Mouse (Mus musculus) MEL (cell line): ENCODE data around the gene Adcy1. TPM values are rescaled to one million over a fixed set of nuclear protein-coding genes. Genes with fewer than 3 reads are reported as not detected.

Experiments used
- DNase-seq: peaks from one replicate; pipeline ENCODE4 v3.0.0; 2011; ENCODE audit warnings: low read depth, low spot score
- H3K27ac ChIP-seq: 2 replicates; pipeline ENCODE4 v1.5.1; 2012; ENCODE audit warnings: low read depth, mild to moderate bottlenecking, control low read depth, low read length, moderate library complexity; ENCODE audit not compliant: control insufficient read depth
- H3K27me3 ChIP-seq, 2 experiments: fragments of 150-350 bp in 1 of 2; sonication (generic) in 1 of 2; 2 replicates each; pipeline ENCODE4 v1.6.1; 2012; ENCODE audit warnings: low read length in 2 of 2, mild to moderate bottlenecking in 2 of 2, improper control_type of control experiment in 1 of 2, moderate library complexity in 1 of 2; ENCODE audit not compliant: insufficient read depth in 2 of 2, control insufficient read depth in 1 of 2
- H3K36me3 ChIP-seq, 2 experiments: 2 replicates each; pipeline ENCODE4 v1.6.1; 2012 to 2014; ENCODE audit warnings: low read length in 2 of 2, improper control_type of control experiment in 1 of 2, inconsistent platforms in 1 of 2, mild to moderate bottlenecking in 1 of 2; ENCODE audit not compliant: insufficient read depth in 2 of 2, control insufficient read depth in 1 of 2
- H3K4me1 ChIP-seq, 2 experiments: fragments of 150-350 bp in 1 of 2; sonication (generic) in 1 of 2; 2 replicates each; pipeline ENCODE4 v1.6.1; 2012; ENCODE audit warnings: low read length in 2 of 2, improper control_type of control experiment in 1 of 2, mild to moderate bottlenecking in 1 of 2; ENCODE audit not compliant: insufficient read depth in 2 of 2, control insufficient read depth in 1 of 2
- H3K4me3 ChIP-seq, 2 experiments: fragments of 150-350 bp in 1 of 2; sonication (generic) in 1 of 2; 2 replicates each; pipeline ENCODE4 v1.5.1; 2012; ENCODE audit warnings: low read depth in 2 of 2, low read length in 2 of 2, mild to moderate bottlenecking in 2 of 2, moderate library complexity in 2 of 2, control low read depth in 1 of 2, improper control_type of control experiment in 1 of 2; ENCODE audit not compliant: control insufficient read depth in 1 of 2, insufficient read depth in 1 of 2
- H3K79me2 ChIP-seq: 2 replicates; pipeline ENCODE4 v1.6.1; 2012; ENCODE audit warnings: mild to moderate bottlenecking, low read length, moderate library complexity; ENCODE audit not compliant: control insufficient read depth, poor library complexity, insufficient read depth
- H3K9ac ChIP-seq: 2 replicates; pipeline ENCODE4 v1.6.1; 2012; ENCODE audit warnings: low read depth, mild to moderate bottlenecking, control low read depth, low read length, moderate library complexity; ENCODE audit not compliant: control insufficient read depth, poor library complexity, severe bottlenecking
- H3K9me3 ChIP-seq: fragments of 150-350 bp; sonication (generic); replicated peaks from 2 replicates; pipeline ENCODE4 v1.6.1; 2012; ENCODE audit warnings: mild to moderate bottlenecking, low read length, improper control_type of control experiment, moderate library complexity; ENCODE audit not compliant: insufficient read depth
- BHLHE40 ChIP-seq: IDR thresholded peaks from 2 replicates; pipeline ENCODE4 v1.6.1; 2012; ENCODE audit warnings: low read depth, mild to moderate bottlenecking, inconsistent platforms, low read length, improper control_type of control experiment, borderline replicate concordance
- CHD1 ChIP-seq: IDR thresholded peaks from 2 replicates; pipeline ENCODE4 v1.6.1; 2012; ENCODE audit warnings: low read depth, mild to moderate bottlenecking, inconsistent platforms, low read length, improper control_type of control experiment
- CTCF ChIP-seq, 3 experiments: IDR thresholded peaks in 2 of 3; conservative IDR thresholded peaks in 1 of 3; 2 replicates each; pipeline ENCODE4 v1.5.1; 2011 to 2012; ENCODE audit warnings: low read length in 3 of 3, low read depth in 2 of 3, mild to moderate bottlenecking in 2 of 3, improper control_type of control experiment in 1 of 3, inconsistent platforms in 1 of 3, mixed read lengths in 1 of 3, moderate library complexity in 1 of 3; ENCODE audit not compliant: control insufficient read depth in 1 of 3, insufficient read depth in 1 of 3, poor library complexity in 1 of 3, severe bottlenecking in 1 of 3
- E2F4 ChIP-seq: IDR thresholded peaks from 2 replicates; pipeline ENCODE4 v1.6.1; 2011; ENCODE audit warnings: low read depth, low read length, improper control_type of control experiment, borderline replicate concordance
- ELF1 ChIP-seq: IDR thresholded peaks from 2 replicates; pipeline ENCODE4 v1.6.1; 2014; ENCODE audit warnings: low read depth, mild to moderate bottlenecking, inconsistent platforms, low read length, improper control_type of control experiment, moderate library complexity
- EP300 ChIP-seq, 2 experiments: IDR thresholded peaks; 2 replicates each; pipeline ENCODE4 v1.6.1; 2011; ENCODE audit warnings: improper control_type of control experiment in 2 of 2, low read length in 2 of 2, low read depth in 1 of 2, mild to moderate bottlenecking in 1 of 2
- ETS1 ChIP-seq: IDR thresholded peaks from 2 replicates; pipeline ENCODE4 v1.6.1; 2012; ENCODE audit warnings: low read depth, mild to moderate bottlenecking, inconsistent platforms, low read length, improper control_type of control experiment, moderate library complexity
- HCFC1 ChIP-seq: IDR thresholded peaks from 2 replicates; pipeline ENCODE4 v1.6.1; 2012; ENCODE audit warnings: low read depth, mild to moderate bottlenecking, inconsistent platforms, low read length, improper control_type of control experiment, moderate library complexity
- JUND ChIP-seq: IDR thresholded peaks from 2 replicates; pipeline ENCODE4 v1.6.1; 2011; ENCODE audit warnings: low read depth, mild to moderate bottlenecking, improper control_type of control experiment, low read length
- KAT2A ChIP-seq: conservative IDR thresholded peaks from 2 replicates; pipeline ENCODE4 v1.6.1; 2012; ENCODE audit warnings: low read depth, low read length, improper control_type of control experiment, inconsistent platforms
- MAFK ChIP-seq: IDR thresholded peaks from 2 replicates; pipeline ENCODE4 v1.6.1; 2011; ENCODE audit warnings: low read depth, mild to moderate bottlenecking, low read length, improper control_type of control experiment, borderline replicate concordance
- MAX ChIP-seq: IDR thresholded peaks from 2 replicates; pipeline ENCODE4 v1.6.1; 2011; ENCODE audit warnings: low read length, improper control_type of control experiment
- MYB ChIP-seq: IDR thresholded peaks from 2 replicates; pipeline ENCODE4 v1.6.1; 2011; ENCODE audit warnings: mild to moderate bottlenecking, low read depth, low read length, improper control_type of control experiment
- MYC ChIP-seq: IDR thresholded peaks from 2 replicates; pipeline ENCODE4 v1.6.1; 2011; ENCODE audit warnings: low read depth, mild to moderate bottlenecking, low read length, improper control_type of control experiment, moderate library complexity
- NELFE ChIP-seq: IDR thresholded peaks from 2 replicates; pipeline ENCODE4 v1.6.1; 2011; ENCODE audit warnings: low read depth, low read length, improper control_type of control experiment
- NRF1 ChIP-seq: IDR thresholded peaks from 2 replicates; pipeline ENCODE4 v1.6.1; 2014; ENCODE audit warnings: low read depth, mild to moderate bottlenecking, inconsistent platforms, low read length, improper control_type of control experiment, moderate library complexity; ENCODE audit not compliant: poor library complexity, insufficient read depth, severe bottlenecking
- POLR2A ChIP-seq, 2 experiments: IDR thresholded peaks; 2 replicates each; pipeline ENCODE4 v1.6.1; 2011 to 2012; ENCODE audit warnings: low read length in 2 of 2, mild to moderate bottlenecking in 2 of 2, control low read depth in 1 of 2, improper control_type of control experiment in 1 of 2, low read depth in 1 of 2, moderate library complexity in 1 of 2; ENCODE audit not compliant: control insufficient read depth in 1 of 2, insufficient read depth in 1 of 2, poor library complexity in 1 of 2
- RCOR1 ChIP-seq: IDR thresholded peaks from 2 replicates; pipeline ENCODE4 v1.6.1; 2012; ENCODE audit warnings: low read depth, mild to moderate bottlenecking, inconsistent platforms, low read length, improper control_type of control experiment
- SIN3A ChIP-seq: IDR thresholded peaks from 2 replicates; pipeline ENCODE4 v1.6.1; 2012; ENCODE audit warnings: low read length, improper control_type of control experiment, inconsistent platforms
- SMC3 ChIP-seq: IDR thresholded peaks from 2 replicates; pipeline ENCODE4 v1.6.1; 2011; ENCODE audit warnings: low read depth, low read length, improper control_type of control experiment
- TBP ChIP-seq: IDR thresholded peaks from 2 replicates; pipeline ENCODE4 v1.8.0; 2011; ENCODE audit warnings: low read depth, low read length, improper control_type of control experiment
- UBTF ChIP-seq: IDR thresholded peaks from 2 replicates; pipeline ENCODE4 v1.6.1; 2012; ENCODE audit warnings: low read depth, mild to moderate bottlenecking, inconsistent platforms, low read length, improper control_type of control experiment, moderate library complexity, borderline replicate concordance; ENCODE audit not compliant: insufficient read depth
- USF2 ChIP-seq, 2 experiments: IDR thresholded peaks; 2 replicates each; pipeline ENCODE4 v1.6.1; 2011 to 2012; ENCODE audit warnings: improper control_type of control experiment in 2 of 2, low read length in 2 of 2, borderline replicate concordance in 1 of 2, inconsistent platforms in 1 of 2, low read depth in 1 of 2, mild to moderate bottlenecking in 1 of 2; ENCODE audit not compliant: insufficient read depth in 1 of 2
- ZNF384 ChIP-seq: IDR thresholded peaks from 2 replicates; pipeline ENCODE4 v1.6.1; 2012; ENCODE audit warnings: low read depth, mild to moderate bottlenecking, inconsistent platforms, low read length, improper control_type of control experiment
- polyA plus RNA-seq, 2 experiments: library from polyadenylated mRNA; stranded (reverse) in 1 of 2; unstranded in 1 of 2; fragments of >175 nt in 1 of 2; fragments of >200 nt in 1 of 2; gene quantifications; 2 replicates each; pipeline versions ENCODE4 v1.2.1 to v1.2.4; 2012; ENCODE audit warnings: low replicate concordance in 2 of 2, low read depth in 1 of 2; ENCODE audit not compliant: insufficient read length in 2 of 2, insufficient read depth in 1 of 2, missing spikeins in 1 of 2
- total RNA-seq: library from RNA; depleted of rRNA; stranded (reverse); fragments of 300-350 nt; gene quantifications from 2 replicates; pipeline ENCODE4 v1.2.3, GENCODE M21; 2012

The Adcy1 gene
- total and polyA plus RNA-seq, 3 experiments: under 0.01 TPM; not detected in 2

DNA sequence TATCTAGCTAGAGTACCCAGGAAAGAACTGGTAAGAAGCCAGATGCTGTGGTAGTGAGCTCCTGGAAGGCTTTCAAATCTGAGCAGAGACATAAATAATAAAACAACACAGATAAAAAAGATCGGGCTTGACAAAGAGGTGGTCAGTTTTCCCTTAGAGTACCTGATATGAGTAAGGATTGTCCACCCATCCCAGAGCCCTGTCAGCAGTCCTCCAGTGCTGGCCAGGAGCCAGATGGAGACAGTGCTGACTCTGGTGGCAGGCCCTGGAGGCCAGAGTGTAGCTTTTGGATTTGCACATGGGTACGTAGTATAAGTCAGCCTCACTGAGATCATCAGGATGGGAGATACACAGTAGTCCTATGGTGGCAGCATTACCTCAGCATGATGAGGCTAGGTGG, 16.1 kb upstream of the Adcy1 start:
- no peaks in the 10 kb centered on the region for H3K79me2 ChIP-seq
- H3K4me3 ChIP-seq: no peak overlapping the region
- DNase-seq: no peak
- H3K4me1 ChIP-seq: no peaks in the 10 kb centered on the region
- H3K27ac ChIP-seq: no peak overlapping the region
- TF ChIP-seq RCOR1: no peak
- TF ChIP-seq BHLHE40: no peak
- no peak for TF ChIP-seq ELF1
- no peak for TF ChIP-seq NRF1
- no peak for TF ChIP-seq USF2 (IDR thresholded peaks at IDR 0.05; ENCODE audit: borderline replicate concordance in 1 of 2, insufficient read depth in 1 of 2, low read depth in 1 of 2, low read length in 2 of 2)
- no peak for TF ChIP-seq TBP
- TF ChIP-seq MAX: no peak
- TF ChIP-seq NELFE: no peak
- TF ChIP-seq POLR2A (IDR thresholded peaks at IDR 0.05; ENCODE audit: control insufficient read depth in 1 of 2, insufficient read depth in 1 of 2, low read depth in 1 of 2, low read length in 2 of 2, poor library complexity in 1 of 2): no peak
- no peak for TF ChIP-seq CHD1
- TF ChIP-seq KAT2A: no peak
- no peak for TF ChIP-seq MAFK
- TF ChIP-seq EP300 (IDR thresholded peaks at IDR 0.05; ENCODE audit: low read depth in 1 of 2, low read length in 2 of 2): no peak
- no peaks in the 10 kb centered on the region for H3K9me3 ChIP-seq
- no peaks in the 10 kb centered on the region for H3K36me3 ChIP-seq
- H3K27me3 ChIP-seq: no peaks in the 10 kb centered on the region
- no peak overlapping the region for H3K9ac ChIP-seq

DNA sequence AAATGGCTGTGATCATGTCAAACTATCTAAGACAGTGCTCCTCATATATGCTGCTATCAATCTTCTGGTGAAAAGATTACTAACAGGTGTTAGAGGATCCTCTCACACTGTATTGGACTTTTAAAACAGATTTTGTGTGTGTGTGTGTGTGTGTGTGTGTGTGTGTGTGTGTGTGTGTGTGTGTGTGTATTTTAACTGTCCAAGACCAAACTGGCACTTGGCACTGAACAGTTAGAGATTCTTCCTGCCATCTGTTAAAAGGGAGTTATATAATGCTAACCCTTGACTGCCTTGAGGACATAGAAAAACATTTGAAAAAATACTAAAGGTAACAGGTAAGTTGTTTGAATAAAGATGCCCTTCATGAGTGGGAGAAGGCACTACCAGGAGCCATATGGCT, 15.7 kb upstream of the Adcy1 start:
- no peaks in the 10 kb centered on the region for H3K27me3 ChIP-seq
- no peak for TF ChIP-seq UBTF
- TF ChIP-seq, all 39 proteins: peak for 0
- H3K79me2 ChIP-seq: no peaks in the 10 kb centered on the region
- DNase-seq: no peak
- no peaks in the 10 kb centered on the region for H3K36me3 ChIP-seq
- H3K4me3 ChIP-seq: no peak overlapping the region
- H3K27ac ChIP-seq: no peak overlapping the region
- no peak overlapping the region for H3K9ac ChIP-seq
- no peaks in the 10 kb centered on the region for H3K9me3 ChIP-seq
- no peaks in the 10 kb centered on the region for H3K4me1 ChIP-seq

GRCm38 (mm10) chr11:7053710-7054109, 9.6 kb upstream of the Adcy1 start:
- Histone ChIP-seq H3K4me1 (no peaks in the 10 kb centered on the region), H3K27me3 (no peaks in the 10 kb centered on the region), H3K27ac (no peak overlapping the region), H3K4me3 (no peak overlapping the region), H3K9me3 (no peaks in the 10 kb centered on the region), H3K9ac (no peak overlapping the region), H3K36me3 (no peaks in the 10 kb centered on the region), H3K79me2 (no peaks in the 10 kb centered on the region)
- DNase-seq: no peak
- TF ChIP-seq SMC3: no peak
- TF ChIP-seq HCFC1: no peak
- no peak for TF ChIP-seq JUND
- TF ChIP-seq ETS1: no peak
- no peak for TF ChIP-seq ZNF384
- TF ChIP-seq RCOR1: no peak
- no peak for TF ChIP-seq CTCF (IDR thresholded peaks at IDR 0.05 in 2 of 3, conservative IDR thresholded peaks at IDR 0.05 in 1 of 3; ENCODE audit: control insufficient read depth in 1 of 3, insufficient read depth in 1 of 3, low read depth in 2 of 3, low read length in 3 of 3, poor library complexity in 1 of 3, severe bottlenecking in 1 of 3)
- no peak for TF ChIP-seq E2F4
- TF ChIP-seq SIN3A: no peak
- TF ChIP-seq USF2 (IDR thresholded peaks at IDR 0.05; ENCODE audit: borderline replicate concordance in 1 of 2, insufficient read depth in 1 of 2, low read depth in 1 of 2, low read length in 2 of 2): no peak
- no peak for TF ChIP-seq TBP
- no peak for TF ChIP-seq MYB
- no peak for TF ChIP-seq NRF1
- no peak for TF ChIP-seq EP300 (IDR thresholded peaks at IDR 0.05; ENCODE audit: low read depth in 1 of 2, low read length in 2 of 2)
- no peak for TF ChIP-seq MYC
